Mouse (Mus musculus) kidney, postnatal 14 days (tissue): ENCODE results near the gene Ovol3.
"Not testable (repeated sequence)": the region's sequence is repeated elsewhere in the genome, so short reads cannot be mapped to it uniquely, and the experiment has no call there.

Source experiments
- DNase-seq: peaks from one replicate; pipeline ENCODE4 v3.0.0; 2022; ENCODE audit warnings: mixed read lengths

The Ovol3 gene

GRCm38 (mm10) chr7:30222205-30222604 is 13.3 kb downstream of the Ovol3 start:
- no peak for DNase-seq

- DNase-seq, result no peak
Observed at GRCm38 (mm10) chr7:30221433-30221832, 14.1 kb downstream of the Ovol3 start.

GRCm38 (mm10) chr7:30220008-30220356 is 15.5 kb downstream of the Ovol3 start:
- DNase-seq, result peak; percentile 70

GRCm38 (mm10) chr7:30219293-30220007 is 16.1 kb downstream of the Ovol3 start:
- peak; percentile 86 for DNase-seq

GRCm38 (mm10) chr7:30217277-30217676 is 18.2 kb downstream of the Ovol3 start:
- no peak for DNase-seq

GRCm38 (mm10) chr7:30216723-30217151 is 18.8 kb downstream of the Ovol3 start:
- peak; percentile 82 for DNase-seq

GRCm38 (mm10) chr7:30215875-30216274 is 19.6 kb downstream of the Ovol3 start:
- DNase-seq, result peak; percentile 43

GRCm38 (mm10) chr7:30213881-30214280 is 21.6 kb downstream of the Ovol3 start:
- DNase-seq, result no peak

- DNase-seq, result no peak
Observed at GRCm38 (mm10) chr7:30211025-30211424, 24.5 kb downstream of the Ovol3 start.

GRCm38 (mm10) chr7:30206364-30206763 is 29.2 kb downstream of the Ovol3 start:
- not testable (repeated sequence) for DNase-seq

GRCm38 (mm10) chr7:30205383-30205782 is 30.1 kb downstream of the Ovol3 start:
- DNase-seq, result peak; percentile 74

- DNase-seq, result no peak
Observed at GRCm38 (mm10) chr7:30204380-30204779, 31.1 kb downstream of the Ovol3 start.

- no peak for DNase-seq
Observed at GRCm38 (mm10) chr7:30202895-30203690, 32.4 kb downstream of the Ovol3 start.

- not testable (repeated sequence) for DNase-seq
Observed at GRCm38 (mm10) chr7:30200661-30201060, 34.9 kb downstream of the Ovol3 start.

- DNase-seq, result no peak
Observed at GRCm38 (mm10) chr7:30200200-30200599, 35.3 kb downstream of the Ovol3 start.

GRCm38 (mm10) chr7:30199498-30200139 is 35.9 kb downstream of the Ovol3 start:
- no peak for DNase-seq

GRCm38 (mm10) chr7:30198481-30198971 is 37.0 kb downstream of the Ovol3 start, which contains the start of gene Capns1:
Capns1 (minus strand) TSS chr7:30198811.
- DNase-seq, result peak; percentile 67

GRCm38 (mm10) chr7:30197592-30198129 is 37.9 kb downstream of the Ovol3 start:
- peak; percentile 41 for DNase-seq

GRCm38 (mm10) chr7:30196171-30196570 is 39.4 kb downstream of the Ovol3 start:
- DNase-seq, result no peak

GRCm38 (mm10) chr7:30195461-30195860 is 40.1 kb downstream of the Ovol3 start:
- no peak for DNase-seq

- peak; percentile 97 for DNase-seq
Observed at GRCm38 (mm10) chr7:30194884-30195283, 40.6 kb downstream of the Ovol3 start.

- DNase-seq, result peak; percentile 52
Observed at GRCm38 (mm10) chr7:30194101-30194831, 41.3 kb downstream of the Ovol3 start.
